Mouse (Mus musculus): ENCODE results near the gene Tusc2. TPM values are rescaled to one million over a fixed set of nuclear protein-coding genes. Genes with fewer than 3 reads are reported as not detected.
A peak's percentile ranks its signal among the peaks of the same experiment; 100 is the strongest.
"Not testable (repeated sequence)": the region's sequence is repeated elsewhere in the genome, so short reads cannot be mapped to it uniquely, and the experiment has no call there.

Gene Tusc2
- total and polyA plus RNA-seq, 3 experiments: 31.7 to 45.8 (median 39.1) TPM

- Histone ChIP-seq H3K9ac (ENCODE audit: low read depth, low read length) (peak overlapping the region; percentile 79), H3K27ac (peak overlapping the region; percentile 95), H3K36me3 (ENCODE audit: control insufficient read depth, insufficient read depth, low read length) (no peaks in the 10 kb centered on the region), H3K79me2 (replicated peaks; ENCODE audit: control insufficient read depth, insufficient read depth, low read length) (no peaks in the 10 kb centered on the region), H3K27me3 (ENCODE audit: control insufficient read depth, insufficient read depth, low read length) (no peaks in the 10 kb centered on the region), H3K4me1 (ENCODE audit: control insufficient read depth, insufficient read depth, low read length) (peaks cover 14% of the 10 kb centered on the region), H3K4me3 (peak overlapping the region; percentile 79)
- WGBS: 34% methylated on average over 21 of the region's 21 CpGs
- intact Hi-C loops (cut with DNase I): no loop called here
- TF ChIP-seq POLR2A (IDR thresholded peaks at IDR 0.05; ENCODE audit: insufficient read depth, low read depth, low read length) (peak; percentile 30; the same call in 1 of the 2 replicates), EP300 (IDR thresholded peaks at IDR 0.05; ENCODE audit: insufficient read depth, low read depth, low read length) (no peak)
- no peak for DNase-seq
These were observed 7.8 kb downstream of the Tusc2 start for GRCm38 (mm10) chr9:107570845-107571244.

DNA sequence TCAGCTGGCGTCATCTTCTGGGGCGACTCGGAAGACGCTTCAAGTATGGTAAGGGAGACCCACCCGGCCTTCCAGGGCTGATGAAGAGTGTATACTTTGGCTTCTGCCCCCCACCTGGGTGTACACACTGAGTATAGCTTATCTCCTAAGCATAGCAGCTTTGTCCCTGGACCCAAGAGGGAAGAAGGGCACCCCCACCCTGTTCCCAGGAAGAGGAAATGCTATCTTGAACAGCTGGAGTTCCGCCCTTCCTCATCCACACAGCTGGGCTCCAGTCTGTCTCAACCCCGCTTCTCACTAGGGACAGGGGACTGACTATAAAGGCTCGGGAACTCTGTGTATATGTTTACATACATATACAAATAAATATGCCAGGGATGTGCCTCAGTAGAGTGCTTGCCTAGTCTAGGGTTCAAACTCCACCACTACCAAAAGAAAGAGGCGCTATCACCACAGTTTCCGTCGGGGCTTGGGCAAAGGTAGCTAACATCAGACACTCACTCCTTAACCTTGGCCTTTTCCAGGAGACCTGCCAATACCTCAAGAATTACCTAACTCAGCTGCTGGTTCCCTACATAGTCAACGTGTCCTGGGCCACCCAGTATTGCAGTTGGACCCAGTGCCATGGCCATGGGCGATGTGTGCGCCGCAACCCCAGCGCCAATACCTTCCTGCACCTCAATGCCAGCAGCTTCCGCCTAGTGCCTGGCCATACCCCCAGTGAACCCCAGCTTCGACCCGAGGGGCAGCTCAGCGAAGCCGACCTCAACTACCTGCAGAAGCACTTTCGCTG lies 8.7 kb downstream of the Tusc2 start:
- Histone ChIP-seq H3K4me1 (ENCODE audit: control insufficient read depth, insufficient read depth, low read length) (peaks cover 14% of the 10 kb centered on the region), H3K9ac (ENCODE audit: low read depth, low read length) (peak overlapping the region; percentile 79; the same call in 1 of the 2 replicates), H3K4me3 (peak overlapping the region; percentile 79), H3K79me2 (replicated peaks; ENCODE audit: control insufficient read depth, insufficient read depth, low read length) (no peaks in the 10 kb centered on the region), H3K27ac (peak overlapping the region; percentile 95), H3K36me3 (ENCODE audit: control insufficient read depth, insufficient read depth, low read length) (no peaks in the 10 kb centered on the region), H3K27me3 (ENCODE audit: control insufficient read depth, insufficient read depth, low read length) (no peaks in the 10 kb centered on the region)
- WGBS: 70% methylated on average over 22 of the region's 22 CpGs
- TF ChIP-seq CTCF (IDR thresholded peaks at IDR 0.05) (no peak), POLR2A (IDR thresholded peaks at IDR 0.05; ENCODE audit: insufficient read depth, low read depth, low read length) (peak; percentile 57), EP300 (IDR thresholded peaks at IDR 0.05; ENCODE audit: insufficient read depth, low read depth, low read length) (peak; percentile 83)
- intact Hi-C loops (cut with DNase I): no loop called here
- DNase-seq: no peak

DNA sequence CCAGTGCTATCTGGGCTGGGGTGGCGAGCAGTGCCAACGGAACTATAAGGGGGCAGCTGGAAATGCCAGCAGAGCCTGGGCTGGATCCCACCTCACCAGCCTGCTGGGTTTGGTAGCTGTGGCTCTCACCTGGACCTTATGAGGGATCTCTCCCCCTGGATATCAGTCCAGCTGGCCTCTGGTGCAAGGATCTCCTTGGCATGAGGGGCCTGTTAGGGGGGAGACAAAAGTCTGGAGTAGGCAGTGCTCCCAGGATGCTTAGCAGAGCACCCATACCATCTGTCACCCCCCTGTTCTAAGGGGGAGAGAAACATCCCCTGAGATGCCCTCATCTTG lies 9.2 kb downstream of the Tusc2 start:
- TF ChIP-seq POLR2A (IDR thresholded peaks at IDR 0.05; ENCODE audit: insufficient read depth, low read depth, low read length) (no peak), CTCF (IDR thresholded peaks at IDR 0.05) (no peak), EP300 (IDR thresholded peaks at IDR 0.05; ENCODE audit: insufficient read depth, low read depth, low read length) (no peak)
- no peak overlapping the region for H3K4me3 ChIP-seq
- H3K27ac ChIP-seq: peak overlapping the region; percentile 95
- no peaks in the 10 kb centered on the region for H3K36me3 ChIP-seq (ENCODE audit: control insufficient read depth, insufficient read depth, low read length)
- DNase-seq: no peak
- no peak overlapping the region for H3K9ac ChIP-seq (ENCODE audit: low read depth, low read length)
- H3K79me2 ChIP-seq (replicated peaks; ENCODE audit: control insufficient read depth, insufficient read depth, low read length): no peaks in the 10 kb centered on the region
- H3K27me3 ChIP-seq (ENCODE audit: control insufficient read depth, insufficient read depth, low read length): no peaks in the 10 kb centered on the region
- 97% methylated on average over 2 of the region's 2 CpGs for WGBS
- H3K4me1 ChIP-seq (ENCODE audit: control insufficient read depth, insufficient read depth, low read length): peaks cover 15% of the 10 kb centered on the region
- intact Hi-C loops (cut with DNase I): no loop called here

DNA sequence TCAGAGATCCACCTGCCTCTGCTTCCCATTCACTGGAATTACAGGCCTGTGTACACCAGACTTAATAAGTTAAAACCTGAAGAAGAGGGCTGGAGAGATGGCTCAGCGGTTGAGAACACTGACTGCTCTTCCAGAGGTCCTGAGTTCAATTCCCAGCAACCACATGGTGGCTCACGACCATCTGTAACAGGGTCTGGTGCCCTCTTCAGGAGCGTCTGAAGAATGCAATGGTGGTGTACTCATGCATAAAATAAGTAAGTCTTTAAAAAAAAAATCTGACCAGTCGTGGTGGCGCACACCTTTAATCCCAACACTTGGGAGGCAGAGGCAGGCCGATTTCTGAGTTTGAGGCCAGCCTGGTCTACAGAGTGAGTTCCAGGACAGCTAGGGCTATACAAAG lies 10.7 kb downstream of the Tusc2 start:
- peaks cover 20% of the 10 kb centered on the region for H3K4me1 ChIP-seq (ENCODE audit: control insufficient read depth, insufficient read depth, low read length)
- DNase-seq; H3K27me3 ChIP-seq (ENCODE audit: control insufficient read depth, insufficient read depth, low read length); H3K4me3 ChIP-seq; intact Hi-C loops (cut with DNase I); H3K27ac ChIP-seq; H3K36me3 ChIP-seq (ENCODE audit: control insufficient read depth, insufficient read depth, low read length); H3K9ac ChIP-seq (ENCODE audit: low read depth, low read length); H3K79me2 ChIP-seq (replicated peaks; ENCODE audit: control insufficient read depth, insufficient read depth, low read length): not testable (repeated sequence)
- 89% methylated on average over 6 of the region's 6 CpGs for WGBS
- peak; percentile 43 for TF ChIP-seq CTCF (IDR thresholded peaks at IDR 0.05)

DNA sequence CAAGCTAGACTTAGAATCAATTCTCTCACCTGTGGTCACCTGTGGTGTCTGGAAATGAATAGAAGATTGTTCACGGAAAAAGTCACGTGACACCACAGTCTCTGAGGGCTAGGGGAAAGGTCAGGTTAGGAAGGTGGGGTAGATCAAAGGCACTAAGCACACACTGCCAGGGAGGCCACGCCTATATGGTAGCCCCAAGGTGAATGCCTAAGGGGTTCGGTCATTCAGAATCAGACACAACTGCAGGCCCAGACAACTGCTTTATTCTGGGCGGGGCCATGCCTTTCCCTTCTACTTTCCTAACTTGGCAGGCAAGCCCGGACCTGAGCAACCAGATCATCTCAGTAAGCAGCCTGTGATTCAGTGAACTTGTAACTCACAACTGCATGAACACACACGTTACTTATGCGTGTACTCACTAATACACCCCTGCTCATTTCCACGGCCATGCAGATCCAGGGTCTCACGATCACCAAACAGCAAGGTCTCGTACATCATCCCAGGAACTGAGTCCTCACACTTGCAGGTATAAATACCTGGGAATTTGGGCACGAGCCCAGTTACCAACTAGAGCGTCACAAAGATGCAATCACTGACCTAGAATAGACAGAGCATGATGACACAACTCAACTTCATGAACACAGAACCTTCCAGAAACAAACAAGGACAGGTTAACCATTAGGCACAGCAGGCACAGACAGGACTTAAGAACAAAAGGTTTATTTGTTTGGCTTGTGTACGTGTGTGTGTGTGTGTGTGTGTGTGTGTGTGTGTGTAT lies 12.7 kb downstream of the Tusc2 start:
- no peaks in the 10 kb centered on the region for H3K36me3 ChIP-seq (ENCODE audit: control insufficient read depth, insufficient read depth, low read length)
- H3K27me3 ChIP-seq (ENCODE audit: control insufficient read depth, insufficient read depth, low read length): no peaks in the 10 kb centered on the region
- intact Hi-C loops (cut with DNase I): no loop called here
- peaks cover 21% of the 10 kb centered on the region for H3K4me1 ChIP-seq (ENCODE audit: control insufficient read depth, insufficient read depth, low read length)
- 77% methylated on average over 14 of the region's 14 CpGs for WGBS
- TF ChIP-seq CTCF (IDR thresholded peaks at IDR 0.05) (no peak), EP300 (IDR thresholded peaks at IDR 0.05; ENCODE audit: insufficient read depth, low read depth, low read length) (no peak), POLR2A (IDR thresholded peaks at IDR 0.05; ENCODE audit: insufficient read depth, low read depth, low read length) (no peak)
- H3K4me3 ChIP-seq: no peak overlapping the region
- H3K79me2 ChIP-seq (replicated peaks; ENCODE audit: control insufficient read depth, insufficient read depth, low read length): no peaks in the 10 kb centered on the region
- no peak for DNase-seq
- H3K9ac ChIP-seq (ENCODE audit: low read depth, low read length): no peak overlapping the region
- no peak overlapping the region for H3K27ac ChIP-seq

Data from heart, adult 2 months (tissue).